Mouse (Mus musculus): Measurements from ENCODE around the gene Gm10563.
"Not testable (repeated sequence)": the region's sequence is repeated elsewhere in the genome, so short reads cannot be mapped to it uniquely, and the experiment has no call there.

Gene Gm10563

GRCm38 (mm10) chr4:155645308-155645707 is at the start of gene Gm10563:
Gm10563 (minus strand) TSS chr4:155645408.
- DNase-seq (ENCODE audit: low read depth, low spot score) = not testable (repeated sequence)

GRCm38 (mm10) chr4:155694482-155695401 is 49.5 kb upstream of the Gm10563 start:
- peak; percentile 93 for DNase-seq (ENCODE audit: low read depth, low spot score)

DNA sequence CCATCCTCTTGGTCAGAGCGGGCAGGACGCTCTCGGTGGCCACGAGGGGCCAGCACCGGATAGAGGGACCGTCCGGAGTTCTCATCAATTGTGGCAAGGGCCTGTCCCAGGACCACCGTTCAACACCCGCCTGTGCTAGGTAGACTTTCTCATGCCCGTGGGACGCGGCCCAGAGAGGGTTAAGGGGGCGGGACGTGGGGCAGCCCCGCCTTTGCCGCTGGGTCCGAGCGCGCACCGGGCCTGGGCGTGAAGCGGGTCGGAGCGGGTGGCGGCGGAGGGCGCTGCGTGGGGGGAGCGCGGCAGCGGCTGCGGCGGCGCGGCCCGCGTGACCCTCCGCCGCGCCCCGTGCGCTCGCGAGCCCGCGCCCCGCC is 48.9 kb upstream of the Gm10563 start, which contains the start of gene Fndc10:
Gene Fndc10 (plus strand): TSS at position 232 of the 371 bp plus-strand sequence.
- DNase-seq (ENCODE audit: low read depth, low spot score) = peak; percentile 90

GRCm38 (mm10) chr4:155692421-155692820 is 47.2 kb upstream of the Gm10563 start:
- DNase-seq (ENCODE audit: low read depth, low spot score) = no peak

- peak; percentile 99 for DNase-seq (ENCODE audit: low read depth, low spot score)
Observed at GRCm38 (mm10) chr4:155690571-155691375, 45.6 kb upstream of the Gm10563 start.

GRCm38 (mm10) chr4:155687764-155688163 is 42.6 kb upstream of the Gm10563 start:
- not testable (repeated sequence) for DNase-seq (ENCODE audit: low read depth, low spot score)

GRCm38 (mm10) chr4:155683670-155684277 is 38.6 kb upstream of the Gm10563 start:
- not testable (repeated sequence) for DNase-seq (ENCODE audit: low read depth, low spot score)

DNA sequence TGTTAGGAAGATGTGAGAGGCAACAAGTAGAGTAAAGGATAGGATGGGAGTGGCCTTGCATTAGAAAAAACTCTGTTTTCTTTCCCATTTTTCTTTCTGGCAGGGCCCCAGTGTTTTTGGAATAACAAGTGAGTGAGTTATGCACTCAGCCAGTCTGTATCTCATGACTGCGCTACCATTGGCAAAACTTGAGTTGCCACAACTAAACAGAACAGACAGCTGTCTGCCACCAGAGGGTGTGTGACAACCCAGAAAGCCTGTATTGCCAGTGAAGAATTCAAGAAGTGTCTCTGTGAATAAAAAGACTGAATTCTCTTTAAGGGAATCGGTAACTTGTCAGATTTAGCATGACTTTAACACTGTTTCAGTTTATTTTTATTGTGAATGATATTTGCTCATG is 30.8 kb upstream of the Gm10563 start:
- DNase-seq (ENCODE audit: low read depth, low spot score) = peak; percentile 83

- no peak for DNase-seq (ENCODE audit: low read depth, low spot score)
Observed at GRCm38 (mm10) chr4:155672082-155672481, 26.9 kb upstream of the Gm10563 start.

GRCm38 (mm10) chr4:155670236-155670635 is 25.0 kb upstream of the Gm10563 start:
- DNase-seq (ENCODE audit: low read depth, low spot score) = not testable (repeated sequence)

GRCm38 (mm10) chr4:155669598-155670075 is 24.4 kb upstream of the Gm10563 start:
- no peak for DNase-seq (ENCODE audit: low read depth, low spot score)

DNA sequence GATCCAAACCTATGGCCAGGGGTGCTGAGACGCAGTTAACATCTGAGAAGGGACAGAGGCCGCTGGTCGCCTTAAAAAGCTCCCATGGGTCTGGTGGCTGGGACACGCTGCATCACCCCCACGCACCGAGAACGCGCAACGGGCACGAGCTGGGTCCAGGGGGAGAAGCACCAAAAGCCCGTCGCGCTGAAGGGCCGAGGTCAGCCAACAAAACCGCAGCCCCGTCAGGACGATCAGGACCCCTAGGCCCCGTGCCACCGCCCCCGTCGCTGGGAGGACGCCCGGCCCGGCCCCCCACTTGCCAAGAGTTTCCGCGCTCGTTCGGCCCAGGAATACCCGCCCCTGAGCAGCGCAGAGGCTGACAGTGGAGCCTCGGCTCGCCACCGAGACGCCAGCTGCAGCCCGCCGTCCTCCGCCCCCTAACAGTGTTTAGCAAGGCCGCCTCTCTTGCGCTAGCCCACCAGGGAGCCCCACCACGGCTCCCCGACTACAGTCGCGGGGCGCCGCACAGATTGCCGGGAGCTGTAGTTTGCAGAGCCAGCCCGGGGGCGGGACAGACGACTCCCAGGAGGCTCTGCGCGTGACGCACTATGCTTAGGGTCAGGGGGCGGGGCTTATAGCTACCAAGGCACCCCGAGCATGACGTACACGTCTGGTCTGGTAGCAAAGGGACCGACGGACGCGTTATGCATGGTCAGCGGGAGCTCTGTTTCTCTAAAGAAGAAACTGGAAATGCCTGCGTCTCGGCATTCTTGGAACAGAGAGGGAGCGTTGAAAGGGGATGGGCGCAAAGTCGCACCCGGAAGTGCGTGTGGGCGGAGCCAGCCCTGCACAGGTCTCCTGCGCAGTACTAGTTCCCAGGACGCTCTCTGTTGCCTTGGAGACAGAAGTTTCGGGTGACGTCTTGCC is 23.7 kb upstream of the Gm10563 start, which contains the start of gene Mib2:
Gene Mib2 (minus strand): TSS at position 510 of the 909 bp plus-strand sequence.
- peak; percentile 98 for DNase-seq (ENCODE audit: low read depth, low spot score)

DNA sequence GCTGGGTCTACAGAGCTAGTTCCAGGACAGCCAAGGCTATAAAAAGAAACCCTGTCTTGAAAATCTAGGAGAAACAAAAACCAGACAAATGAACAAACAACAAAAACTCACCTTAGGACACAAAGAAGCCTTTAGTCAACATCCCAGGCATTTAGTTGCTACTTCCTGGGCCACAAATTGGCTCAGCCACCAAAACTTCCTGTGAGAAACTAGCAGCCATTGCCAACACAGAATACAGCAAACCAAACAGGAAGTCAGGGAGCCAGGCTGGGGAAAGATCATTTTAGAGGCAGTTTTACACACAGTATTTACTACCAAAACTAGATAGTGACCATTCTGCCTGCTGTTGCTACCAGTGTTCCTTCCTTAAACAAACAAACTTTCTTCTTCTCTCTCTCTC is 21.7 kb upstream of the Gm10563 start:
- no peak for DNase-seq (ENCODE audit: low read depth, low spot score)

DNA sequence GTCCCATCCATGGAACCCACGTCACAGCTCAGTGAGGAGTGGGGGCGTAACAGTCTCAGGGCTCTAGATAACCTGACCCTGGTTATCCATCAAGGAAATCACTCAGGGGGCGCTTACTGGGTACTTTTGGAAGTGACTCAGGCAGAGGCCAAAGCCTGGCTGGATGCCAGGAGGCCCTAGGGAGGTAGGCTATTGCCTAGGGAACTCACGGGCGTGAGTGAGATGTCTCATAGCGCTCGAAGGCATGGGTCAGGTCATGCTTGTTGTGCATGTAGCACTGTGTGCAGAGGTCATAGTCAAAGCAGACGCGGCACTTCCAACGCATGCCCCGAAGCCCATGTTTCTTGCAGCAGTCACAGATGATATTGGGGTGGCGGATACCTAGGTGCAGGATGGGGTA is 15.4 kb upstream of the Gm10563 start:
- no peak for DNase-seq (ENCODE audit: low read depth, low spot score)

- DNase-seq (ENCODE audit: low read depth, low spot score) = no peak
Observed at GRCm38 (mm10) chr4:155658961-155659360, 13.8 kb upstream of the Gm10563 start.

GRCm38 (mm10) chr4:155656214-155656751 is 11.1 kb upstream of the Gm10563 start:
- DNase-seq (ENCODE audit: low read depth, low spot score) = no peak

- peak; percentile 78 for DNase-seq (ENCODE audit: low read depth, low spot score)
Observed at GRCm38 (mm10) chr4:155654456-155655298, 9.5 kb upstream of the Gm10563 start.

DNA sequence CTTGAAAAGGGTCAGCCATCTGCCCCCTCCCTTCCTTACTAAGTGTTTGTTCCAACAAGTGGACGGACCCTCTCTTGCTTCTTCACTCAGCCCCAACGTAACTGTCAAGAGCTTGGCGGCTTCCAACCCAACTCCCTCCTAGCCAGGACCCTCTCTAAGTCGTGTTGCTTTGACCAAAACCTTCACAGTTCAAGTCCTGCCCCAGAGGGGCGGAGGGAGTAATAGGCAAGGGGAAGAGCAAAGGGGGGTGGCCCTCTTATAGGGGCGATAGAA is 8.9 kb upstream of the Gm10563 start:
- DNase-seq (ENCODE audit: low read depth, low spot score) = no peak

DNA sequence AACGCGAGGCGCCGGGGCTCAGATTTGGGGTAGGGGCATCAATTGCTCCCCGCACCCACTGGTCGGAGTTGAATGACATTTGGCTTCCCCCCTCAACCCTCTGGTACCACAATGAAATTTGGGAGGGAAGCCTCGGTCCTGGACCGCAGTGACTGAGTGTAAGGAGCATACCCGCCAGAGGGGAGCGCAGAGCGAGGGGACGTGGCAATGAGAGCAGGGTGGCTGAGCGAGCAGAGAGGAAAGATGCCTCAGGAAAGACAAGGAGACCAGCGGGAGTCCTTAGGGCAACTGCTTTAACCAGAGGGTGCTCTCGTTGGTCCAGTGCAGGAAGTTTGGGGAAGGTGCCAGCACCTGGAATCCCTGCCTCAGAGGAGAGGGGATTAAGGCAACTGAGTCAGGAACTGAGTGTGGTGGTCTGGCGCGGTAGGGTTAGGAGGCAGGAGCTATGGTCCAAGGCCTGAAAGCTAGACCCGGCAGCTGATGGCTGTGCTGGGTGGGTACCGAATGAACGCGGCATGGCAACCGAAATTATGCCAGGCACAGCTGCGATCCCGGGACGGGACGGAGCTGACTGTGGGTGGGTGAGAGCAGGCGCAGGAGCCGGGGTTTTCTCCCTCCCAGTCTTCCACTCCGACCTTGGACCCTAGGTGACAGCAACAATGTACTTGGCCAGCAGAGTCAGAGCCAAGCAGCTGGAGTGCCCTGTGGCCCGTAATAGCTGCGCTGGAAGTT is 8.4 kb upstream of the Gm10563 start:
- peak; percentile 64 for DNase-seq (ENCODE audit: low read depth, low spot score)
